Mouse (Mus musculus) B cell, adult 67 days (primary cell): ENCODE measurements around the gene Wiz. TPM values are rescaled to one million over a fixed set of nuclear protein-coding genes. Genes with fewer than 3 reads are reported as not detected.

Experiments
- total RNA-seq, 2 experiments: library from RNA; stranded (reverse); gene quantifications; 4 replicates each; pipeline ENCODE4 v1.2.4; 2023

Gene Wiz
- 10 to 100 TPM; 39.2 to 41.5 TPM for total RNA-seq

GRCm38 (mm10) chr17:32389101-32389659 is at the start of gene Wiz:
Wiz (minus strand) TSS chr17:32389439.

DNA sequence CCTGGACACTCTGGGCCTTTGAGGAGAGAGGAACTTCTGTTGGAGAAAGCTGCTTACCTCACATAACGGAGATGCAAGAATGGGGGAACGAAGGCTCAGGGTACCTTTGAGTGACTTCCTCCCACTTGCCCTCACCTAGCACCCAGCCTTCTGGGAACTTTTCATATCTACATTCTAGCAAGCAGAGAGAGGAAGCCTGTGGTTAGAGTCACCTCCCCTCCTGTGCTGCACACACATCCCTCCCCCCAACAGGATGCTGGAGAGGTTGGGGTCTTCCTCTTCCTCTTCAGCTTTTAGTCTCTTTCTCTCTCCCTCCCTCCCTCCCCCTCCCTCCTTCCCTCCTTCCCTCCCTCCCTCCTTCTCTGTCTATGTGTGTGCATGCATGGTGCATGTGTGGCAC is 34.8 kb upstream of the Wiz start, which contains the start of gene Pglyrp2:
Pglyrp2 (minus strand) TSS at position 134 of the 400 bp plus-strand sequence.

DNA sequence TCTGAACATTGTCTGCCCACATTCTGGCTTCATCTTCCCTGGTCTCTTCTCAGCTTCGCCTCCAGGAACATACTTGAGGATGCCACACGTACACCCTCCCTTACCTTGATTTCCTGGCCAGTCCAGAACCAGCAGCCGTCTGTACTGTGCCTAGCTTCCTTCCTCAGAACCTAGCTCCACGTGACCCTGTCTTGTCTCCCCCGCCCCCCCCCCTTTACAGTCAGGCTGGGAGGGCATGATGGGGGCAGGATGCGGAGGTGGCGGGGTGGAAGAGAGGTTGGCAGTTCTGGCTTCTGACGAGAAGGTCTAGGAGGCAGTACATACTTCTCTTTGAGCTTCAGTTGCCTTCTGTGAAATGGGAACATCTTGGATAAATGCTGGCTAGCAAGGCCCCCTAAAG is 14.2 kb upstream of the Wiz start, which contains the start of gene Rasal3:
Rasal3 (minus strand) TSS at position 167 of the 400 bp plus-strand sequence.

DNA sequence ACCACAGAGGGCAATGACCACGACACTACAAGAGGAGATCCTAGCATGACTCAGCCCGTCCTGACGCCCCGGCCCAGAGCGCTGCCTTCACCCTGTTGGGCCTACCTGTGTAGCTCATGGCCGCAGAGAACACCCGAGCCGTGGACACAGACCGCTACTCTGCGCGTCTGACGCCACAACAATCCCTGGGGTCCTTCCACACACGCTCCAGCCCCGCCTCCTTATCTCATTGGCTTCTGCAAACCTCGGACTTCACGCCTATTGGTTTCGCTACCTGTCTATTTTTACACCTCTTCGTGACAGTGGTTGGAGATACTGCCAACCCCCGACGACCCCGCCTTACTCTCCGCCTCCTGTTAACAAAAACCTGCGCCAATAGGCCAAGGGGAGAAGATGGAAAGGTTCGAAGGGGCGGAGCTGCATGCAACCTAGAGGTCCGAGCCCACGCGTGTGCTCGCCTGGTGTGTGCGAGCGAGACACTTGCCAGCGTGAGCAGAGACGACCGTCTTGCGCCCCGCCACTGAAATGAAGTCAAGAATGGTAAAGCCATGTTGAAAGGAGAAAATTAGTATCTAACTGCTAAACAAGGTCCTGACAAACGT is 38.8 kb downstream of the Wiz start, which contains the start of gene Akap8l:
Akap8l (minus strand) TSS at position 226 of the 602 bp plus-strand sequence.

GRCm38 (mm10) chr17:32320597-32321389 is 68.4 kb downstream of the Wiz start, which contains the start of gene Akap8:
Akap8 (minus strand) TSS chr17:32321238.

Other genes starting within 250 kb of the Wiz start
- not detected for gene Notch3, start 222.6 kb downstream of the Wiz start, total RNA-seq
- gene Ephx3, start 199.9 kb downstream of the Wiz start, total RNA-seq, result 1 to 10 TPM; 1.6 to 2.2 TPM
- 100 to 1,000 TPM; 291 to 310 TPM for gene Brd4, start 104.7 kb downstream of the Wiz start, total RNA-seq
- 100 to 1,000 TPM; 321 to 345 TPM for gene Akap8, start 68.2 kb downstream of the Wiz start, total RNA-seq
- 100 to 1,000 TPM; 224 to 249 TPM for gene Akap8l, start 38.8 kb downstream of the Wiz start, total RNA-seq
- gene Rasal3, start 14.1 kb upstream of the Wiz start, total RNA-seq, result 100 to 1,000 TPM; 340 to 356 TPM
- 10 to 100 TPM; 35.9 to 45.0 TPM for gene Pglyrp2, start 34.7 kb upstream of the Wiz start, total RNA-seq
- gene Cyp4f39, start 63.3 kb upstream of the Wiz start, total RNA-seq, result not detected
- under 1 TPM; 0.23 to 0.36 TPM for gene Cyp4f17, start 116.6 kb upstream of the Wiz start, total RNA-seq
- 1 to 10 TPM; 2.2 to 4.1 TPM for gene Cyp4f16, start 147.1 kb upstream of the Wiz start, total RNA-seq
- not detected for gene Cyp4f37, start 231.9 kb upstream of the Wiz start, total RNA-seq